Mouse (Mus musculus) midbrain, postnatal 0 days (tissue): ENCODE data around the gene Ins2. TPM values are rescaled to one million over a fixed set of nuclear protein-coding genes. Genes with fewer than 3 reads are reported as not detected.

Experiments used
- ATAC-seq: fragments of 200-750 bp; cut with Nextera tagmentation; 2 replicates; pipeline ENCODE4 v1.8.0; 2017; ENCODE audit warnings: moderate number of reproducible peaks, mild to moderate bottlenecking, moderate TSS enrichment, moderate library complexity; ENCODE audit not compliant: low FRiP score
- DNase-seq: peaks from one replicate; pipeline ENCODE4 v3.0.0-alpha.2; 2015; ENCODE audit warnings: low spot score
- H3K27ac ChIP-seq: fragments of 300-500 bp; sonication (generic); 2 replicates; pipeline ENCODE4 v1.5.1; 2014; ENCODE audit warnings: low read depth, mild to moderate bottlenecking, low read length, mixed read lengths
- H3K27me3 ChIP-seq: fragments of 300-500 bp; sonication (generic); 2 replicates; pipeline ENCODE4 v1.6.1; 2014; ENCODE audit warnings: low read length, control low read depth, mixed read lengths; ENCODE audit not compliant: insufficient read depth
- H3K36me3 ChIP-seq: fragments of 300-500 bp; sonication (generic); 2 replicates; pipeline ENCODE4 v1.6.1; 2014; ENCODE audit warnings: low read length, control low read depth, mixed read lengths; ENCODE audit not compliant: insufficient read depth
- H3K4me1 ChIP-seq: fragments of 300-500 bp; sonication (generic); 2 replicates; pipeline ENCODE4 v1.6.1; 2014; ENCODE audit warnings: mild to moderate bottlenecking, control low read depth, antibody characterized with exemption, low read length, mixed read lengths; ENCODE audit not compliant: insufficient read depth
- H3K4me2 ChIP-seq: fragments of 300-500 bp; sonication (generic); 2 replicates; pipeline ENCODE4 v1.6.1; 2014; ENCODE audit warnings: low read depth, mild to moderate bottlenecking, low read length, mixed read lengths; ENCODE audit not compliant: poor library complexity, severe bottlenecking
- H3K4me3 ChIP-seq: fragments of 300-500 bp; sonication (generic); 2 replicates; pipeline ENCODE4 v1.5.1; 2014; ENCODE audit warnings: low read depth, mild to moderate bottlenecking, low read length, moderate library complexity
- H3K9ac ChIP-seq: fragments of 300-500 bp; sonication (generic); replicated peaks from 2 replicates; pipeline ENCODE4 v1.6.1; 2014; ENCODE audit warnings: mild to moderate bottlenecking, low read length, moderate library complexity, mixed read lengths; ENCODE audit not compliant: poor library complexity, severe bottlenecking
- H3K9me3 ChIP-seq: fragments of 300-500 bp; sonication (generic); 2 replicates; pipeline ENCODE4 v1.6.1; 2016; ENCODE audit warnings: low read length, control low read depth
- CTCF ChIP-seq: IDR thresholded peaks from 2 replicates; pipeline ENCODE4 v1.5.1; 2016; ENCODE audit warnings: antibody characterized with exemption, mild to moderate bottlenecking
- WGBS: fragments of 180-500 bp; shearing (Covaris S2); extraction: QIAGEN DNeasy Blood & Tissue Kit; methylation state at CpG from one replicate; pipeline ENCODE4 v1.1.7; 2014; 5-methylcytosine and 5-hydroxymethylcytosine counted together
- polyA plus RNA-seq: library from polyadenylated mRNA; unstranded; fragments of >200 nt; fragmentation: Nextera tagmentation; extraction: Ambion mirVana; gene quantifications from 2 replicates; pipeline ENCODE4 v1.2.1, GENCODE M21; 2015
- total RNA-seq: library from RNA; depleted of rRNA; stranded (reverse); fragments of >200 nt; gene quantifications from 2 replicates; pipeline ENCODE4 v1.2.3, GENCODE M21; 2014

The Ins2 gene
- total and polyA plus RNA-seq, 2 experiments from 2014 or later, result 0.58 TPM; not detected in 1

- Histone ChIP-seq H3K9ac (no peak overlapping the region; the same call in 1 of the 2 replicates), H3K27me3 (peaks cover 95% of the 10 kb centered on the region), H3K4me3 (peak overlapping the region; percentile 30), H3K9me3 (no peaks in the 10 kb centered on the region), H3K4me1 (no peaks in the 10 kb centered on the region), H3K36me3 (no peaks in the 10 kb centered on the region), H3K27ac (no peak overlapping the region), H3K4me2 (peak overlapping the region; percentile 47; the same call in 1 of the 2 replicates)
- DNase-seq (no peak), ATAC-seq (no peak)
- WGBS, result under 1% methylated on average over 34 of the region's 34 CpGs
- no peak for TF ChIP-seq CTCF
Measured at GRCm38 (mm10) chr7:142657821-142658614, 85.2 kb downstream of the Ins2 start.

- H3K4me1 ChIP-seq, result no peaks in the 10 kb centered on the region
- H3K36me3 ChIP-seq, result no peaks in the 10 kb centered on the region
- DNase-seq, result no peak
- WGBS, result 22% methylated on average over 7 of the region's 9 CpGs
- no peak for TF ChIP-seq CTCF
- no peak overlapping the region for H3K4me2 ChIP-seq
- ATAC-seq, result no peak
- no peak overlapping the region for H3K9ac ChIP-seq
- no peak overlapping the region for H3K27ac ChIP-seq
- H3K4me3 ChIP-seq, result peak overlapping the region; percentile 30; the same call in 1 of the 2 replicates
- peaks cover 89% of the 10 kb centered on the region for H3K27me3 ChIP-seq
- H3K9me3 ChIP-seq, result no peaks in the 10 kb centered on the region
Measured at GRCm38 (mm10) chr7:142657341-142657791, 85.8 kb downstream of the Ins2 start.

GRCm38 (mm10) chr7:142656055-142656454 is 87.1 kb downstream of the Ins2 start:
- Histone ChIP-seq H3K36me3 (no peaks in the 10 kb centered on the region), H3K4me2 (no peak overlapping the region), H3K27me3 (peaks cover 76% of the 10 kb centered on the region), H3K4me3 (no peak overlapping the region), H3K4me1 (no peaks in the 10 kb centered on the region), H3K9me3 (no peaks in the 10 kb centered on the region), H3K27ac (no peak overlapping the region), H3K9ac (no peak overlapping the region)
- no peak for ATAC-seq
- no peak for DNase-seq
- WGBS, result 37% methylated on average over 4 of the region's 4 CpGs
- no peak for TF ChIP-seq CTCF

GRCm38 (mm10) chr7:142655633-142656032 is 87.5 kb downstream of the Ins2 start:
- Histone ChIP-seq H3K4me2 (no peak overlapping the region), H3K9me3 (no peaks in the 10 kb centered on the region), H3K27me3 (peaks cover 72% of the 10 kb centered on the region), H3K36me3 (no peaks in the 10 kb centered on the region), H3K4me1 (no peaks in the 10 kb centered on the region), H3K4me3 (no peak overlapping the region), H3K9ac (no peak overlapping the region), H3K27ac (no peak overlapping the region)
- 9% methylated on average over 11 of the region's 11 CpGs for WGBS
- no peak for ATAC-seq
- no peak for DNase-seq
- no peak for TF ChIP-seq CTCF

- WGBS, result 11% methylated on average over 18 of the region's 18 CpGs
- no peak for ATAC-seq
- H3K4me1 ChIP-seq, result no peaks in the 10 kb centered on the region
- H3K36me3 ChIP-seq, result no peaks in the 10 kb centered on the region
- H3K27me3 ChIP-seq, result peaks cover 53% of the 10 kb centered on the region
- H3K4me3 ChIP-seq, result no peak overlapping the region
- no peak overlapping the region for H3K4me2 ChIP-seq
- no peak for DNase-seq
- no peak overlapping the region for H3K27ac ChIP-seq
- H3K9ac ChIP-seq, result no peak overlapping the region
- no peaks in the 10 kb centered on the region for H3K9me3 ChIP-seq
- TF ChIP-seq CTCF, result no peak
Measured at GRCm38 (mm10) chr7:142653726-142654125, 89.5 kb downstream of the Ins2 start.

- DNase-seq (no peak), ATAC-seq (no peak)
- TF ChIP-seq CTCF, result no peak
- WGBS, result 40% methylated on average over 6 of the region's 6 CpGs
- Histone ChIP-seq H3K36me3 (no peaks in the 10 kb centered on the region), H3K4me2 (no peak overlapping the region), H3K9ac (no peak overlapping the region), H3K27me3 (no peaks in the 10 kb centered on the region), H3K9me3 (no peaks in the 10 kb centered on the region), H3K4me3 (no peak overlapping the region), H3K27ac (no peak overlapping the region), H3K4me1 (no peaks in the 10 kb centered on the region)
Measured at GRCm38 (mm10) chr7:142646676-142647075, 96.5 kb downstream of the Ins2 start.
